Mouse (Mus musculus): ENCODE results near the gene Col6a1. TPM values are rescaled to one million over a fixed set of nuclear protein-coding genes. Genes with fewer than 3 reads are reported as not detected.

The Col6a1 gene
- polyA plus RNA-seq, 1 experiment, result not detected

- H3K36me3 ChIP-seq (replicated peaks; ENCODE audit: low read length), result no peaks in the 10 kb centered on the region
- H3K27me3 ChIP-seq (replicated peaks), result peaks cover 27% of the 10 kb centered on the region
- no peaks in the 10 kb centered on the region for H3K9me3 ChIP-seq
- H3K4me3 ChIP-seq (replicated peaks), result no peak overlapping the region
- H3K4me1 ChIP-seq, result no peaks in the 10 kb centered on the region
- TF ChIP-seq FLI1 (IDR thresholded peaks at IDR 0.05; ENCODE audit: low read length), result no peak
- no peak for TF ChIP-seq GATA1 (IDR thresholded peaks at IDR 0.05; ENCODE audit: borderline replicate concordance, low read length)
These were observed 40.4 kb downstream of the Col6a1 start for GRCm38 (mm10) chr10:76685451-76686017.

GRCm38 (mm10) chr10:76683977-76684376 is 42.0 kb downstream of the Col6a1 start:
- Histone ChIP-seq H3K36me3 (replicated peaks; ENCODE audit: low read length) (no peaks in the 10 kb centered on the region), H3K4me3 (replicated peaks) (no peak overlapping the region), H3K9me3 (peaks cover 7% of the 10 kb centered on the region), H3K27me3 (replicated peaks) (peaks cover 25% of the 10 kb centered on the region), H3K4me1 (no peaks in the 10 kb centered on the region)
- TF ChIP-seq GATA1 (IDR thresholded peaks at IDR 0.05; ENCODE audit: borderline replicate concordance, low read length), result no peak
- TF ChIP-seq FLI1 (IDR thresholded peaks at IDR 0.05; ENCODE audit: low read length), result no peak

GRCm38 (mm10) chr10:76683461-76683860 is 42.5 kb downstream of the Col6a1 start:
- Histone ChIP-seq H3K4me1 (no peaks in the 10 kb centered on the region), H3K27me3 (replicated peaks) (peaks cover 25% of the 10 kb centered on the region), H3K4me3 (replicated peaks) (no peak overlapping the region), H3K36me3 (replicated peaks; ENCODE audit: low read length) (no peaks in the 10 kb centered on the region), H3K9me3 (peaks cover 7% of the 10 kb centered on the region)
- TF ChIP-seq FLI1 (IDR thresholded peaks at IDR 0.05; ENCODE audit: low read length), result no peak
- TF ChIP-seq GATA1 (IDR thresholded peaks at IDR 0.05; ENCODE audit: borderline replicate concordance, low read length), result no peak

- TF ChIP-seq FLI1 (IDR thresholded peaks at IDR 0.05; ENCODE audit: low read length) (no peak), GATA1 (IDR thresholded peaks at IDR 0.05; ENCODE audit: borderline replicate concordance, low read length) (no peak)
- Histone ChIP-seq H3K27me3 (replicated peaks) (peaks cover 25% of the 10 kb centered on the region), H3K4me3 (replicated peaks) (no peak overlapping the region), H3K9me3 (peaks cover 13% of the 10 kb centered on the region), H3K36me3 (replicated peaks; ENCODE audit: low read length) (no peaks in the 10 kb centered on the region), H3K4me1 (no peaks in the 10 kb centered on the region)
These were observed 44.1 kb downstream of the Col6a1 start for GRCm38 (mm10) chr10:76681882-76682281.

GRCm38 (mm10) chr10:76680758-76681650 is 45.0 kb downstream of the Col6a1 start:
- no peak overlapping the region for H3K4me3 ChIP-seq (replicated peaks)
- TF ChIP-seq FLI1 (IDR thresholded peaks at IDR 0.05; ENCODE audit: low read length) (no peak), GATA1 (IDR thresholded peaks at IDR 0.05; ENCODE audit: borderline replicate concordance, low read length) (no peak)
- no peaks in the 10 kb centered on the region for H3K4me1 ChIP-seq
- H3K36me3 ChIP-seq (replicated peaks; ENCODE audit: low read length), result no peaks in the 10 kb centered on the region
- H3K9me3 ChIP-seq, result peaks cover 13% of the 10 kb centered on the region
- peaks cover 23% of the 10 kb centered on the region for H3K27me3 ChIP-seq (replicated peaks)

GRCm38 (mm10) chr10:76678122-76678521 is 47.8 kb downstream of the Col6a1 start:
- Histone ChIP-seq H3K27me3 (replicated peaks) (peaks cover 16% of the 10 kb centered on the region), H3K4me1 (no peaks in the 10 kb centered on the region), H3K4me3 (replicated peaks) (no peak overlapping the region), H3K36me3 (replicated peaks; ENCODE audit: low read length) (no peaks in the 10 kb centered on the region), H3K9me3 (peaks cover 16% of the 10 kb centered on the region)
- no peak for TF ChIP-seq FLI1 (IDR thresholded peaks at IDR 0.05; ENCODE audit: low read length)

GRCm38 (mm10) chr10:76675268-76675667 is 50.7 kb downstream of the Col6a1 start:
- H3K4me1 ChIP-seq, result no peaks in the 10 kb centered on the region
- H3K36me3 ChIP-seq (replicated peaks; ENCODE audit: low read length), result no peaks in the 10 kb centered on the region
- peaks cover 10% of the 10 kb centered on the region for H3K27me3 ChIP-seq (replicated peaks)
- H3K9me3 ChIP-seq, result peaks cover 15% of the 10 kb centered on the region
- TF ChIP-seq FLI1 (IDR thresholded peaks at IDR 0.05; ENCODE audit: low read length) (no peak), GATA1 (IDR thresholded peaks at IDR 0.05; ENCODE audit: borderline replicate concordance, low read length) (no peak)
- no peak overlapping the region for H3K4me3 ChIP-seq (replicated peaks)

GRCm38 (mm10) chr10:76674581-76674980 is 51.4 kb downstream of the Col6a1 start:
- H3K4me1 ChIP-seq, result no peaks in the 10 kb centered on the region
- no peak for TF ChIP-seq GATA1 (IDR thresholded peaks at IDR 0.05; ENCODE audit: borderline replicate concordance, low read length)
- no peak for TF ChIP-seq FLI1 (IDR thresholded peaks at IDR 0.05; ENCODE audit: low read length)
- peaks cover 9% of the 10 kb centered on the region for H3K9me3 ChIP-seq
- no peak overlapping the region for H3K4me3 ChIP-seq (replicated peaks)
- no peaks in the 10 kb centered on the region for H3K36me3 ChIP-seq (replicated peaks; ENCODE audit: low read length)
- H3K27me3 ChIP-seq (replicated peaks), result peaks cover 14% of the 10 kb centered on the region

- Histone ChIP-seq H3K36me3 (replicated peaks; ENCODE audit: low read length) (no peaks in the 10 kb centered on the region), H3K27me3 (replicated peaks) (peaks cover 30% of the 10 kb centered on the region), H3K4me1 (0 out of 2 replicates have a peak, but pooled peaks cover 4% of the 10 kb centered on the region), H3K4me3 (replicated peaks) (no peak overlapping the region), H3K9me3 (peaks cover 6% of the 10 kb centered on the region)
- TF ChIP-seq GATA1 (IDR thresholded peaks at IDR 0.05; ENCODE audit: borderline replicate concordance, low read length), result no peak
- no peak for TF ChIP-seq FLI1 (IDR thresholded peaks at IDR 0.05; ENCODE audit: low read length)
These were observed 54.0 kb downstream of the Col6a1 start for GRCm38 (mm10) chr10:76671939-76672338.

- H3K9me3 ChIP-seq, result peaks cover 17% of the 10 kb centered on the region
- H3K4me3 ChIP-seq (replicated peaks), result no peak overlapping the region
- H3K4me1 ChIP-seq, result 0 out of 2 replicates have a peak, but pooled peaks cover 4% of the 10 kb centered on the region
- peaks cover 35% of the 10 kb centered on the region for H3K27me3 ChIP-seq (replicated peaks)
- H3K36me3 ChIP-seq (replicated peaks; ENCODE audit: low read length), result no peaks in the 10 kb centered on the region
- no peak for TF ChIP-seq FLI1 (IDR thresholded peaks at IDR 0.05; ENCODE audit: low read length)
- TF ChIP-seq GATA1 (IDR thresholded peaks at IDR 0.05; ENCODE audit: borderline replicate concordance, low read length), result no peak
These were observed 57.1 kb downstream of the Col6a1 start for GRCm38 (mm10) chr10:76668947-76669284.
